Comparison of ENCODE assay signal across 10 mouse cellular contexts in the genomic region with DNA sequence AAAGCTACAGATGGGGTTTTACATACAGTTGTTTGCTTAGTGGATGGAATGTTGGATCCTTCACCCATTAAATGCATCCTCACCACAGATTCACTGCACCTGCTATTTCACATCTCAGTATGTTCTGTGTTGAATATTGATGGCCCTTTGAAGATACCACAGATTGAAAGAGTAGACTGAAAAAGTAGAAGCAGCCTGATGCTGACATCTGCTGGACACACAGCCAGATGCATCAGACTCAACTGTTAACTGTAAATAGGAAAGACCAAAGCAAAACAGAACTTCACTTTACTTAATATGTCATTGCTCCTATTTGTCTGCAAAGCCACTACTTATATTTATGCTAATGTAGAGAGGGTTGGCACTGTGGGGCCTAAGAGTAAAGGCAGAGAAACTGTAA.
DNase-seq lines count a peak whose midpoint lies in the region; ATAC-seq and TF ChIP-seq lines count a peak whose summit lies in the region.
"Had no signal": no experiment of that assay in that cellular context is flagged by ENCODE, and none has a peak within 500 bp of the region (broad histone marks: within the 10 kb centered on the region; RNA-seq: fewer than 3 reads in every experiment).

No protein-coding gene starts in this region.

- ATAC-seq in midbrain, embryonic 15.5 days (replicated peaks), result peak; percentile 87
- ATAC-seq in monocyte, adult 5-6 weeks (replicated peaks; ENCODE audit: insufficient number of reproducible peaks, low FRiP score, low TSS enrichment, poor library complexity, severe bottlenecking), result no peak

- H3K27ac ChIP-seq in heart, embryonic 10.5 days, result no peak overlapping the region
- no peak overlapping the region for H3K27ac ChIP-seq in MEL (ENCODE audit: control insufficient read depth, low read depth, low read length)
- no peak overlapping the region for H3K27ac ChIP-seq in midbrain, embryonic 15.5 days
- H3K27ac ChIP-seq: heart, embryonic 15.5 days had no signal

- H3K27me3 ChIP-seq in heart, embryonic 10.5 days (ENCODE audit: insufficient read depth, poor library complexity, severe bottlenecking), result no peaks in the 10 kb centered on the region
- H3K27me3 ChIP-seq in MEL (ENCODE audit: control insufficient read depth in 1 of 2, insufficient read depth in 2 of 2, low read length in 2 of 2), result no peaks in the 10 kb centered on the region
- H3K27me3 ChIP-seq in midbrain, embryonic 15.5 days (replicated peaks), result no peaks in the 10 kb centered on the region
- H3K27me3 ChIP-seq: heart, embryonic 15.5 days had no signal

- H3K9ac ChIP-seq in MEL (ENCODE audit: control insufficient read depth, low read depth, low read length, poor library complexity, severe bottlenecking), result no peak overlapping the region
- no peak overlapping the region for H3K9ac ChIP-seq in midbrain, embryonic 15.5 days
- H3K9ac ChIP-seq: heart, embryonic 15.5 days had no signal

- H3K4me3 ChIP-seq in heart, embryonic 10.5 days, result no peak overlapping the region
- H3K4me3 ChIP-seq in MEL (ENCODE audit: control insufficient read depth in 1 of 2, insufficient read depth in 1 of 2, low read depth in 2 of 2, low read length in 2 of 2), result no peak overlapping the region
- no peak overlapping the region for H3K4me3 ChIP-seq in midbrain, embryonic 15.5 days
- H3K4me3 ChIP-seq: heart, embryonic 15.5 days; myocyte had no signal

- no peaks in the 10 kb centered on the region for H3K36me3 ChIP-seq in heart, embryonic 10.5 days
- H3K36me3 ChIP-seq in MEL (ENCODE audit: control insufficient read depth in 1 of 2, insufficient read depth in 2 of 2, low read length in 2 of 2), result no peaks in the 10 kb centered on the region
- H3K36me3 ChIP-seq in midbrain, embryonic 15.5 days (replicated peaks), result no peaks in the 10 kb centered on the region
- H3K36me3 ChIP-seq: heart, embryonic 15.5 days had no signal

- TF ChIP-seq CTCF in MEL (IDR thresholded peaks at IDR 0.05 in 2 of 3, conservative IDR thresholded peaks at IDR 0.05 in 1 of 3; ENCODE audit: control insufficient read depth in 1 of 3, insufficient read depth in 1 of 3, low read depth in 2 of 3, low read length in 3 of 3, poor library complexity in 1 of 3, severe bottlenecking in 1 of 3), result peak in 1 of 3 experiments; percentile 17; a peak in 1 of 6 replicates

- peak; percentile 10 for TF ChIP-seq RAD21 in MEL (IDR thresholded peaks at IDR 0.05; ENCODE audit: low read depth, low read length)

- no peaks in the 10 kb centered on the region for H3K79me2 ChIP-seq in MEL (ENCODE audit: control insufficient read depth, insufficient read depth, low read length, poor library complexity)

- DNase-seq in heart, postnatal 10 days, result peak; percentile 19 to 25
- no peak for DNase-seq in heart, embryonic 10.5 days (ENCODE audit: low spot score)
- DNase-seq in MEL (ENCODE audit: low read depth, low spot score), result no peak
- DNase-seq in embryo, embryonic 11 days, result peak; percentile 48
- DNase-seq in kidney, postnatal 10 days, result peak; percentile 61
- no peak for DNase-seq in gastrocnemius, postnatal 14 days

- no peak overlapping the region for H3K4me2 ChIP-seq in midbrain, embryonic 15.5 days
- H3K4me2 ChIP-seq: heart, embryonic 15.5 days had no signal

- no peak for TF ChIP-seq EP300 in MEL (IDR thresholded peaks at IDR 0.05; ENCODE audit: low read depth in 1 of 2, low read length in 2 of 2)

- intact Hi-C loops in heart, postnatal 10 days (cut with DNase I), result loop anchor here (2.0 kb wide), 1 partner anchor 217 kb away; no protein-coding TSS in a partner anchor
- intact Hi-C loops in gastrocnemius, postnatal 14 days (cut with DNase I; ENCODE audit: low total_unique reads), result no loop called here

- H3K4me1 ChIP-seq in heart, embryonic 10.5 days, result no peaks in the 10 kb centered on the region
- no peaks in the 10 kb centered on the region for H3K4me1 ChIP-seq in MEL (ENCODE audit: control insufficient read depth in 1 of 2, insufficient read depth in 2 of 2, low read length in 2 of 2)
- H3K4me1 ChIP-seq in midbrain, embryonic 15.5 days, result no peaks in the 10 kb centered on the region
- H3K4me1 ChIP-seq: heart, embryonic 15.5 days had no signal

- no peak for TF ChIP-seq POLR2A in MEL (IDR thresholded peaks at IDR 0.05; ENCODE audit: control insufficient read depth in 1 of 2, insufficient read depth in 1 of 2, low read depth in 1 of 2, low read length in 2 of 2, poor library complexity in 1 of 2)

- H3K9me3 ChIP-seq in heart, embryonic 10.5 days, result no peaks in the 10 kb centered on the region
- H3K9me3 ChIP-seq in MEL (replicated peaks; ENCODE audit: insufficient read depth, low read length), result no peaks in the 10 kb centered on the region
- H3K9me3 ChIP-seq in midbrain, embryonic 15.5 days, result no peaks in the 10 kb centered on the region
- H3K9me3 ChIP-seq: heart, embryonic 15.5 days had no signal

TF ChIP-seq in MEL, 35 proteins besides CTCF, POLR2A, EP300 and RAD21:
- peak; percentile 23; the same call in 1 of the 2 replicates for TF ChIP-seq SMC3 (IDR thresholded peaks at IDR 0.05; ENCODE audit: low read depth, low read length)
- TF ChIP-seq MEF2A (IDR thresholded peaks at IDR 0.05; ENCODE audit: extremely low read depth, insufficient replicate concordance, low read depth, low read length, poor library complexity, severe bottlenecking), result no peak

Comparison
In these comparisons a context has a peak if more than half of its experiments do, and no peak if none do; other contexts are left out.
1. DNase-seq: peak in heart, postnatal 10 days (2 of 2), embryo, embryonic 11 days (single experiment) and kidney, postnatal 10 days (single experiment); none in heart, embryonic 10.5 days (single experiment), MEL (single experiment) and gastrocnemius, postnatal 14 days (single experiment).